Comparison of ENCODE assay signal across 13 mouse cellular contexts in genomic region chr3:153238381-153238780, GRCm38 (mm10).
DNase-seq lines count a peak whose midpoint lies in the region; ATAC-seq and TF ChIP-seq lines count a peak whose summit lies in the region.
"Had no signal": no experiment of that assay in that cellular context is flagged by ENCODE, and none has a peak within 500 bp of the region (broad histone marks: within the 10 kb centered on the region; RNA-seq: fewer than 3 reads in every experiment).

No protein-coding gene starts in this region.

- no peaks in the 10 kb centered on the region for H3K9me3 ChIP-seq in forebrain, postnatal 0 days (ENCODE audit: low read length)
- no peaks in the 10 kb centered on the region for H3K9me3 ChIP-seq in forebrain, embryonic 15.5 days
- no peaks in the 10 kb centered on the region for H3K9me3 ChIP-seq in lung, postnatal 0 days (ENCODE audit: low read length)
- H3K9me3 ChIP-seq: G1E; limb, embryonic 13.5 days had no signal

- peak; percentile 44; the same call in 1 of the 2 replicates for TF ChIP-seq EP300 in lung, postnatal 0 days (IDR thresholded peaks at IDR 0.05)

- TF ChIP-seq CTCF in forebrain, postnatal 0 days (IDR thresholded peaks at IDR 0.05; ENCODE audit: low read depth) = no peak
- no peak for TF ChIP-seq CTCF in lung, postnatal 0 days (IDR thresholded peaks at IDR 0.05)

- peaks cover 8% of the 10 kb centered on the region; the same call in 1 of the 2 replicates for H3K4me1 ChIP-seq in forebrain, postnatal 0 days (ENCODE audit: insufficient read depth)
- H3K4me1 ChIP-seq in forebrain, embryonic 15.5 days = peaks cover 16% of the 10 kb centered on the region; the same call in 1 of the 2 replicates
- H3K4me1 ChIP-seq in lung, postnatal 0 days (ENCODE audit: insufficient read depth, low read depth, low read length) = peaks cover 4% of the 10 kb centered on the region; the same call in 1 of the 2 replicates

- WGBS in forebrain, postnatal 0 days = 80% methylated on average over 10 of the region's 10 CpGs
- 93% methylated on average over 10 of the region's 10 CpGs for WGBS in forebrain, embryonic 15.5 days
- WGBS in lung, postnatal 0 days = 74% methylated on average over 10 of the region's 10 CpGs

- H3K27ac ChIP-seq in forebrain, postnatal 0 days (ENCODE audit: low read depth, low read length) = no peak overlapping the region
- no peak overlapping the region for H3K27ac ChIP-seq in forebrain, embryonic 15.5 days (replicated peaks)
- no peak overlapping the region for H3K27ac ChIP-seq in lung, postnatal 0 days (ENCODE audit: low read length)
- H3K27ac ChIP-seq: limb, embryonic 13.5 days; macrophage had no signal

- ATAC-seq in forebrain, postnatal 0 days = peak; percentile 17; the same call in 1 of the 2 replicates
- no peak for ATAC-seq in forebrain, embryonic 15.5 days (replicated peaks)
- ATAC-seq in lung, postnatal 0 days = peak; percentile 23; the same call in 1 of the 2 replicates

- no peak for DNase-seq in forebrain, postnatal 0 days
- peak; percentile 38 for DNase-seq in lung, postnatal 0 days (ENCODE audit: low spot score)
- DNase-seq in lung, postnatal 14 days = no peak
- peak; percentile 40 to 53 for DNase-seq in layer of hippocampus, postnatal 36 days
- DNase-seq in right cerebral cortex, postnatal 25 days = peak; percentile 78
- DNase-seq in urinary bladder, postnatal 36 days (ENCODE audit: low spot score in 2 of 2) = no peak
- DNase-seq in T-cell, adult 2 months (ENCODE audit: low spot score) = no peak
- DNase-seq: kidney, adult 2 months had no signal

- no peaks in the 10 kb centered on the region for H3K36me3 ChIP-seq in forebrain, postnatal 0 days (ENCODE audit: insufficient read depth)
- no peaks in the 10 kb centered on the region for H3K36me3 ChIP-seq in forebrain, embryonic 15.5 days
- no peaks in the 10 kb centered on the region for H3K36me3 ChIP-seq in lung, postnatal 0 days (ENCODE audit: insufficient read depth, low read length)
- H3K36me3 ChIP-seq: limb, embryonic 13.5 days had no signal

- no peak overlapping the region for H3K9ac ChIP-seq in forebrain, postnatal 0 days
- no peak overlapping the region for H3K9ac ChIP-seq in forebrain, embryonic 15.5 days (replicated peaks)
- no peak overlapping the region for H3K9ac ChIP-seq in lung, postnatal 0 days (replicated peaks; ENCODE audit: low read depth)
- H3K9ac ChIP-seq: limb, embryonic 13.5 days had no signal

- no peak overlapping the region for H3K4me2 ChIP-seq in forebrain, postnatal 0 days (ENCODE audit: low read depth)
- H3K4me2 ChIP-seq in forebrain, embryonic 15.5 days (replicated peaks) = no peak overlapping the region
- H3K4me2 ChIP-seq in lung, postnatal 0 days (replicated peaks; ENCODE audit: low read depth, low read length) = no peak overlapping the region
- H3K4me2 ChIP-seq: limb, embryonic 13.5 days had no signal

- no peaks in the 10 kb centered on the region for H3K27me3 ChIP-seq in forebrain, postnatal 0 days (ENCODE audit: insufficient read depth, low read length)
- H3K27me3 ChIP-seq in forebrain, embryonic 15.5 days = no peaks in the 10 kb centered on the region
- no peaks in the 10 kb centered on the region for H3K27me3 ChIP-seq in lung, postnatal 0 days (replicated peaks; ENCODE audit: insufficient read depth, low read length)
- H3K27me3 ChIP-seq: limb, embryonic 13.5 days had no signal

- no peak overlapping the region for H3K4me3 ChIP-seq in forebrain, postnatal 0 days (ENCODE audit: low read depth, low read length)
- no peak overlapping the region for H3K4me3 ChIP-seq in forebrain, embryonic 15.5 days
- no peak overlapping the region for H3K4me3 ChIP-seq in lung, postnatal 0 days (ENCODE audit: low read depth, low read length)
- H3K4me3 ChIP-seq: erythroblast, embryonic 14.5 days; limb, embryonic 13.5 days had no signal

Comparison
In these comparisons a context has a peak if more than half of its experiments do, and no peak if none do; other contexts are left out.
1. DNase-seq: peak in lung, postnatal 0 days (single experiment), layer of hippocampus, postnatal 36 days (2 of 2) and right cerebral cortex, postnatal 25 days (single experiment); none in forebrain, postnatal 0 days (single experiment), lung, postnatal 14 days (single experiment), urinary bladder, postnatal 36 days (0 of 2) and T-cell, adult 2 months (single experiment).